Mouse (Mus musculus): ENCODE data around the gene Fam53b.

GRCm38 (mm10) chr7:132786011-132786410, 27.7 kb downstream of the Fam53b start:
- TF ChIP-seq CTCF (IDR thresholded peaks at IDR 0.05; ENCODE audit: control insufficient read depth, insufficient read depth, low read length), result no peak
- no peak for TF ChIP-seq POLR2A (IDR thresholded peaks at IDR 0.05; ENCODE audit: borderline replicate concordance, control insufficient read depth, low read depth, low read length)
